Mouse (Mus musculus) stomach, embryonic 16.5 days (tissue): ENCODE data around the gene Ablim2. TPM values are rescaled to one million over a fixed set of nuclear protein-coding genes. Genes with fewer than 3 reads are reported as not detected.
A peak's percentile ranks its signal among the peaks of the same experiment; 100 is the strongest.

ENCODE experiments used
- ATAC-seq: fragments of 200-750 bp; cut with Nextera tagmentation; 2 replicates; pipeline ENCODE4 v1.8.0; 2017; ENCODE audit warnings: moderate number of reproducible peaks, moderate TSS enrichment; ENCODE audit not compliant: insufficient read depth, low FRiP score
- H3K27ac ChIP-seq: fragments of 300-500 bp; sonication (generic); 2 replicates; pipeline ENCODE4 v1.5.1; 2014; ENCODE audit warnings: low read length
- H3K27me3 ChIP-seq: fragments of 300-500 bp; sonication (generic); 2 replicates; pipeline ENCODE4 v1.6.1; 2014; ENCODE audit warnings: low read length, control low read depth, mixed read lengths; ENCODE audit not compliant: control insufficient read depth, insufficient read depth
- H3K36me3 ChIP-seq: fragments of 300-500 bp; sonication (generic); 2 replicates; pipeline ENCODE4 v1.6.1; 2014; ENCODE audit warnings: low read length; ENCODE audit not compliant: control insufficient read depth, insufficient read depth
- H3K4me1 ChIP-seq: fragments of 300-500 bp; sonication (generic); 2 replicates; pipeline ENCODE4 v1.6.1; 2014; ENCODE audit warnings: low read length, control low read depth, mixed read lengths; ENCODE audit not compliant: control insufficient read depth, insufficient read depth
- H3K4me2 ChIP-seq: fragments of 300-500 bp; sonication (generic); 2 replicates; pipeline ENCODE4 v1.6.1; 2014; ENCODE audit warnings: low read depth, low read length, mixed read lengths
- H3K4me3 ChIP-seq: fragments of 300-500 bp; sonication (generic); replicated peaks from 2 replicates; pipeline ENCODE4 v1.5.1; 2014; ENCODE audit warnings: mild to moderate bottlenecking, low read length
- H3K9ac ChIP-seq: fragments of 300-500 bp; sonication (generic); 2 replicates; pipeline ENCODE4 v1.6.1; 2014; ENCODE audit warnings: low read length
- H3K9me3 ChIP-seq: fragments of 300-500 bp; sonication (generic); replicated peaks from 2 replicates; pipeline ENCODE4 v1.6.1; 2016; ENCODE audit warnings: low read length, control low read depth; ENCODE audit not compliant: control insufficient read depth
- WGBS: fragments of 180-500 bp; shearing (Covaris S2); extraction: QIAGEN DNeasy Blood & Tissue Kit; methylation state at CpG from one replicate; pipeline ENCODE4 v1.1.7; 2014; 5-methylcytosine and 5-hydroxymethylcytosine counted together
- polyA plus RNA-seq: library from polyadenylated mRNA; unstranded; fragments of >200 nt; fragmentation: Nextera tagmentation; extraction: Ambion mirVana; gene quantifications from 2 replicates; pipeline ENCODE4 v1.2.1, GENCODE M21; 2015

Ablim2 gene
- polyA plus RNA-seq, 1 experiment from 2014 or later, result 4.3 TPM

- Histone ChIP-seq H3K9me3 (no peaks in the 10 kb centered on the region), H3K4me2 (peak overlapping the region; percentile 38), H3K4me3 (no peak overlapping the region; the same call in 1 of the 2 replicates), H3K9ac (peak overlapping the region; percentile 59; the same call in 1 of the 2 replicates), H3K27me3 (no peaks in the 10 kb centered on the region), H3K27ac (peak overlapping the region; percentile 94), H3K4me1 (peaks cover 72% of the 10 kb centered on the region), H3K36me3 (no peaks in the 10 kb centered on the region)
- peak; percentile 88 for ATAC-seq
- WGBS, result 25% methylated on average over 10 of the region's 10 CpGs
These were observed 164.0 kb downstream of the Ablim2 start for GRCm38 (mm10) chr5:35921595-35922254.

GRCm38 (mm10) chr5:35923448-35923847 lies 165.8 kb downstream of the Ablim2 start:
- 82% methylated on average over 6 of the region's 6 CpGs for WGBS
- ATAC-seq, result no peak
- no peak overlapping the region for H3K27ac ChIP-seq
- H3K4me3 ChIP-seq, result no peak overlapping the region
- no peaks in the 10 kb centered on the region for H3K36me3 ChIP-seq
- H3K27me3 ChIP-seq, result no peaks in the 10 kb centered on the region
- no peaks in the 10 kb centered on the region for H3K9me3 ChIP-seq
- peaks cover 66% of the 10 kb centered on the region for H3K4me1 ChIP-seq
- H3K4me2 ChIP-seq, result no peak overlapping the region
- H3K9ac ChIP-seq, result no peak overlapping the region

- ATAC-seq, result no peak
- Histone ChIP-seq H3K4me1 (peaks cover 52% of the 10 kb centered on the region), H3K36me3 (no peaks in the 10 kb centered on the region), H3K9ac (peak overlapping the region; percentile 53), H3K27me3 (no peaks in the 10 kb centered on the region), H3K9me3 (no peaks in the 10 kb centered on the region), H3K4me2 (0 out of 2 replicates have a peak overlapping the region, but pooled peaks have one; percentile 4), H3K4me3 (no peak overlapping the region), H3K27ac (peak overlapping the region; percentile 72)
- 55% methylated on average over 12 of the region's 12 CpGs for WGBS
These were observed 167.5 kb downstream of the Ablim2 start for GRCm38 (mm10) chr5:35925171-35925634.

- H3K36me3 ChIP-seq, result no peaks in the 10 kb centered on the region
- no peaks in the 10 kb centered on the region for H3K9me3 ChIP-seq
- peaks cover 46% of the 10 kb centered on the region for H3K4me1 ChIP-seq
- no peaks in the 10 kb centered on the region for H3K27me3 ChIP-seq
- H3K27ac ChIP-seq, result no peak overlapping the region
- H3K4me2 ChIP-seq, result no peak overlapping the region
- 83% methylated on average over 8 of the region's 8 CpGs for WGBS
- no peak for ATAC-seq
- no peak overlapping the region for H3K9ac ChIP-seq
- H3K4me3 ChIP-seq, result no peak overlapping the region
These were observed 168.8 kb downstream of the Ablim2 start for GRCm38 (mm10) chr5:35926511-35926910.

GRCm38 (mm10) chr5:35931296-35931695 lies 173.6 kb downstream of the Ablim2 start:
- H3K27ac ChIP-seq, result peak overlapping the region; percentile 83
- H3K4me3 ChIP-seq, result no peak overlapping the region
- H3K36me3 ChIP-seq, result no peaks in the 10 kb centered on the region
- H3K9ac ChIP-seq, result no peak overlapping the region
- peak; percentile 62; the same call in 1 of the 2 replicates for ATAC-seq
- 29% methylated on average over 5 of the region's 5 CpGs for WGBS
- no peak overlapping the region for H3K4me2 ChIP-seq
- peaks cover 29% of the 10 kb centered on the region for H3K4me1 ChIP-seq
- no peaks in the 10 kb centered on the region for H3K27me3 ChIP-seq
- no peaks in the 10 kb centered on the region for H3K9me3 ChIP-seq

- no peak overlapping the region for H3K4me2 ChIP-seq
- no peaks in the 10 kb centered on the region for H3K36me3 ChIP-seq
- H3K27me3 ChIP-seq, result no peaks in the 10 kb centered on the region
- H3K9ac ChIP-seq, result no peak overlapping the region
- H3K4me1 ChIP-seq, result peaks cover 25% of the 10 kb centered on the region
- H3K27ac ChIP-seq, result no peak overlapping the region
- no peak for ATAC-seq
- no peaks in the 10 kb centered on the region for H3K9me3 ChIP-seq
- WGBS, result 79% methylated on average over 10 of the region's 10 CpGs
- no peak overlapping the region for H3K4me3 ChIP-seq
These were observed 175.4 kb downstream of the Ablim2 start for GRCm38 (mm10) chr5:35933059-35933458.

Other genes starting within 250 kb of the Ablim2 start
- 11.1 and 12.9 TPM in 2 replicates for gene Cpz, start 232.2 kb upstream of the Ablim2 start, polyA plus RNA-seq
- gene Trmt44, start 182.8 kb upstream of the Ablim2 start, polyA plus RNA-seq, result 7.0 and 7.6 TPM in 2 replicates
- gene Acox3, start 174.8 kb upstream of the Ablim2 start, polyA plus RNA-seq, result 15.1 and 15.9 TPM in 2 replicates
- 67.7 and 77.5 TPM in 2 replicates for gene Htra3, start 78.1 kb upstream of the Ablim2 start, polyA plus RNA-seq
- gene Sh3tc1, start 17.9 kb upstream of the Ablim2 start, polyA plus RNA-seq, result 6.2 and 9.1 TPM in 2 replicates
- gene Afap1, start 135.4 kb downstream of the Ablim2 start, polyA plus RNA-seq, result 19.2 and 20.4 TPM in 2 replicates